Mouse (Mus musculus) urinary bladder, adult 18-20 months (tissue): ENCODE results near the gene Flot1.
A peak's percentile ranks its signal among the peaks of the same experiment; 100 is the strongest.

Source experiments
- DNase-seq, 2 experiments: peaks; one replicate each; pipeline ENCODE4 v3.0.0; 2022; ENCODE audit warnings: low spot score in 2 of 2, mixed read lengths in 2 of 2

Gene Flot1

GRCm38 (mm10) chr17:35822964-35823937, at the start of gene Flot1:
Gene Flot1 (plus strand): TSS chr17:35823230.
- DNase-seq: peak; percentile 75 to 85

GRCm38 (mm10) chr17:35776811-35777609, 46.0 kb upstream of the Flot1 start:
- DNase-seq: peak; percentile 34 to 75

- no peak for DNase-seq
These were observed 44.1 kb upstream of the Flot1 start for GRCm38 (mm10) chr17:35778965-35779364.

GRCm38 (mm10) chr17:35779466-35780205, 43.4 kb upstream of the Flot1 start:
- DNase-seq: no peak

GRCm38 (mm10) chr17:35780362-35780761, 42.7 kb upstream of the Flot1 start:
- DNase-seq: no peak

- no peak for DNase-seq
These were observed 40.6 kb upstream of the Flot1 start for GRCm38 (mm10) chr17:35782398-35782797.

- no peak for DNase-seq
These were observed 40.1 kb upstream of the Flot1 start for GRCm38 (mm10) chr17:35782924-35783323.

- no peak for DNase-seq
These were observed 39.1 kb upstream of the Flot1 start for GRCm38 (mm10) chr17:35783944-35784343.

GRCm38 (mm10) chr17:35785140-35785539, 37.9 kb upstream of the Flot1 start:
- no peak for DNase-seq

GRCm38 (mm10) chr17:35787493-35787892, 35.5 kb upstream of the Flot1 start:
- no peak for DNase-seq

- DNase-seq: no peak
These were observed 35.0 kb upstream of the Flot1 start for GRCm38 (mm10) chr17:35788025-35788424.

- no peak for DNase-seq
These were observed 32.1 kb upstream of the Flot1 start for GRCm38 (mm10) chr17:35790933-35791332.

GRCm38 (mm10) chr17:35792837-35793236, 30.2 kb upstream of the Flot1 start:
- DNase-seq: no peak

- no peak for DNase-seq
These were observed 27.9 kb upstream of the Flot1 start for GRCm38 (mm10) chr17:35795099-35795498.

GRCm38 (mm10) chr17:35795656-35796055, 27.4 kb upstream of the Flot1 start:
- no peak for DNase-seq

GRCm38 (mm10) chr17:35796835-35797234, 26.2 kb upstream of the Flot1 start:
- no peak for DNase-seq

- no peak for DNase-seq
These were observed 22.1 kb upstream of the Flot1 start for GRCm38 (mm10) chr17:35800905-35801304.

- no peak for DNase-seq
These were observed 20.0 kb upstream of the Flot1 start for GRCm38 (mm10) chr17:35803020-35803419.

GRCm38 (mm10) chr17:35803858-35804399, 19.1 kb upstream of the Flot1 start:
- no peak for DNase-seq

- no peak for DNase-seq
These were observed 15.0 kb upstream of the Flot1 start for GRCm38 (mm10) chr17:35808073-35808472.

- no peak for DNase-seq
These were observed 13.6 kb upstream of the Flot1 start for GRCm38 (mm10) chr17:35809395-35809794.
